Mouse (Mus musculus) MEL-GATA-1-ER (cell line): ENCODE measurements around the gene Ankrd44.

ENCODE experiments used
- DNase-seq: peaks from one replicate; pipeline ENCODE4 v3.0.0-alpha.2; 2012; ENCODE audit warnings: low read depth; ENCODE audit errors: extremely low read depth

Ankrd44 gene

DNA sequence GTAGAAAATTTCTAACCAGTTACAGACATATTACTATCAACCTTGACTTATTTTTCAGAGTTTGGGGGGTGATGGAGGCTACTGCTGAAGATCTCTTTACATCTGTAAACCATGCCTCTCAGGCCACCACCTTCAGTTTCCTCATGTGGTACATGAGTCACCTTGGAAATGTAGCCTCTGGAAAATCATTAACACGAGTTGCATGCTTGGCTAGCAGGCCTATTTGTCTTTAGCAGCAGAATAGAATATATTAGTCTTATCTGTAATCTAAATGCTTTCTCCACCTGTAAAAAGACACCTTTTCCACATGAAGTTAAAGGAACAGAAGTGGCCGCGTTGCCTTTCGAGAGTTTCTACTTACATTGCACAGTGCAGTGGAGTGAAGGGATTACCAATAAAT lies 267.6 kb downstream of the Ankrd44 start:
- no peak for DNase-seq

DNA sequence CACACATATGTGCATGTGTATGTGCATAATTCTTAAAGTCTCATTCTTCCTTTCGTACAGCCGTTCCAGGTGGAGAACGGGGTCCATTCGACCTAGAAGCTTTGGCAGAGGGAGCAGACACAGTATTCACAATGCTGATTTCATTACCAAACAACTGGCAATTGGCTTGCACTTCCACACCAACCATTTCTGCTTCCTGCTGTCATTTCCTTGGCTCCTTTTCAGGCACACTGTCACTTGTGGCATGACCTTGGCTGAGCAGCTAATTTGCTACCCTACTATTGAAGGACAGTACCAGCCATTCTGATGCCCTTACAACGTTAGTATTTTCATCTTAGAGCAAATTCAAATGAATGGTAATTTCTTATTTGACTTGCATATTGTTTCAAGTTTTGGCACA lies 277.9 kb downstream of the Ankrd44 start:
- no peak for DNase-seq

DNA sequence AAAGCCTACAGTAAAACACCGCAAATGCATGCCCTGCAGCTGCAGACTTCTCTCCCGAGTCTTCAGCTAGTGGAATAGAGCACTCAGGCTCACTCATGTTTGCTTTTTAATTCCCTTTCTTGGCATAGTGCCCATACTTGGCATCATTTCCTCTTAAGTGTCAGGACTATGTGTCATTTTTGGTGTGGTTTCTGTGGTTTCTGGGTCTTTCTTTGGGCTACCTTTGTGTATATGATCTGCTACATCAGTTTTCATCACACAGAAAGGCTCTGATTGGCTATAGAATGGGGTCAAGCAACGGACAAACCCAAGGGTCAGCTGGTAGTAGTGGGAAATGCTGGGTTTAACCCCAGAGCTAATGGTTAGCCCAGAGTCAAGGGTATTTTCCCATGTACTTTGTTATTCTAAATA lies 278.8 kb downstream of the Ankrd44 start:
- DNase-seq, result no peak

DNA sequence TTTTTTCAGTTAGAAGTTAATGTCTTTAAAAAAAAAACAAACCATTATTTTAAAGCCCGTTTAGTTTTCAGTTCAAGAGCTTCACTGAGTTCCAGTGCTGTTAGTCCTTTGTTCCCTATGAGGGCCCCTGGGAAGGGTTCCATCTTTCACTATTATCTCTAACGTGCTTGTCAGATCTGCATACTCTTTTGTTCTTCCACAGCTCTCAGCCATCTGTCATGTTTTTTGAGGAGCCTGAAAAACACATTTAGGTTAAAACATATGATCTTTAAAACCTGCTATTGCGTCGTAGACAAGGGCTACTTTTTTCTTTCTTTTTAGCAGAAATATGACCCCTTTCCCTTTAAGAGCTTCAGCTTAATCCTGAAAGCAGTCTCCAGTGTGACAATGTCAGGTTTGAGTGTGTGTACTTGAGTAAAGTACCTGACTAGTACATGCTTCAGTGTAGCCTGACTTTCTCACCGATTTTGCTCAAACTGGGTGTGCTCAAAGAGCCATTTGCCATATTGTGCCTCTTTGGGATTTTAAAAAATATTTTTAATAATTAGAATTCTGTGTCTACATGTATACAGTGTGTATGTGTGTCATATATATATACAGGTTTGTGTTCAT lies 285.9 kb downstream of the Ankrd44 start:
- DNase-seq, result no peak

DNA sequence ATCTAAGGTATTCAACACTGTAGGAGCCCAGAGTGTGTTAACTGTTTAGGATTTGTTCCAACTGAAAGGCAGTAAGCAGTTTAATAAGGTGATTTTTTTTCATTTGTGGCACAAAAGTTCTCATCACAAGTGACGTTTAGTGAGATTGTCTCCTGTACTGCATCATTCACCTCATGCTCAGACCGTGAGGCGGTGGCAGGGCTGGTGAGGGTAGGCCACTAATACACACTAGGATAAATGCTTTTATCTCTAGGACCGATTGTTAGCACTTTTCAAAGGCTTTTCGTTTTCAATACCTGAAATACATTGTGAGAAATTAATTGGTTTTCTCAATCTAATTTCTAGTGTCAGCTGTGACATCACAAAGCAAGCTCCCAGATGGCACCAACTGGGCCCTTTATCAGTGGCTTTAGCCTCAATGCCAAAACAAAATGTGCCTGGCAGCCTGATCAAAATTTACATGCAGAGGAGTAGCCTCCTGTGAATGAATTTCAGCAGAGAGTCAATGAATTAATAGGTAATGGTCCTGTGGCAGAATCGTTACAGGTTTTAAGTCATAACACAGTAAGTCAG lies 286.6 kb downstream of the Ankrd44 start:
- no peak for DNase-seq

DNA sequence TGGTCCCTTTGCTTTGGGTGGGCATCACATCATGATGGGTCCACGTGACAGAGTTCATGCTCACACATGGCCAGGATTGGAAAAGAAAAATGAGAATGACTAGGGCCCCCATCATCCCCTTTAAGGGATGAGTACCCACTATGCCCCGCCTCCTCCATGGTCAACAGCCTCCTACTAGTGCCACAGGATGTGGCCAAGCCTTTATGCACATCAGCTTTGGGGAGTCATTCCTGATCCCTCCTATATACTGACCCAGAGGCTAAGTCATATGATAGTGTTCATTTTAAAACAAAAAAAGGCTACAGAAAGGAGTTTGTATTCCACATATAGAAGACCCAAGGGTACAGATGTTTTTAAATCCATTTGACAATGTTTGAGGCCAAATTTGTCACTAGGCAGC lies 287.1 kb downstream of the Ankrd44 start:
- DNase-seq, result no peak

DNA sequence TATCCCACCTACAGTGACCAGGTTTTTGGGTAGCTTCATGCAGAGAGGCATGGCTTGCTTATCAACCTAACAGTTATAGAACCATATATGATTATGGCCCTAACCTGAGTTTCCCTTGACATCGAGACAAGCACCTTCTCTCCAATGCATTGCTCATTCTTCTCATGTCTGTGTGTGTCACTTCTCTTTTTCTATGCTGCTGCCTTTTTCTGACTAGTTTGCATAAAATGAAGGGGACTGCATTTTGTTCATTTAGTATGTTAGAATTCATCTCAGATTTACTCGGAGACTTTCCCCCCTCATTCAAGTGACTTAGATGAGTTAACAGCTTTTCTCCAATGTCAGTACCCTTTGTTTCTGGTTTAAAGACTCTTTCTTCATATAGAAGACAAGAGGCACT lies 288.8 kb downstream of the Ankrd44 start:
- no peak for DNase-seq

DNA sequence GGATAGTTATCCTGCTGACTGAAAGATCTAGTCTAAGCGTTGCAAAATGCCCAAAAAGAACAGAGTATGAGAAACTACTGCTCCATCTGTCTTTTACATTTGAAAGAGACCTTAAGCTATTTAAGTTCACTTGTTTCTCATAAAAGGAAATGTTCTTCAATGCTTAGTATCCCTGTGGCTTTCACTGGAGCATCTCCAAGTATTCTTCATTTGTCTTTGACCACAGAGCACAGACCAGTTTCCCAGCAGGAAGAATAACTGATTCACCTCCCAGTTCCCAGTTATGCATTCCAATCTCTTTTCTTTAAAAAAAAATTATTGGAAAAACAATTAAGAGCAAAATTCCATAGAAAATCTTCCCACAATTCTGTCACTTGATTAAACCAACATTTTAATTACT lies 297.1 kb downstream of the Ankrd44 start:
- DNase-seq, result no peak

DNA sequence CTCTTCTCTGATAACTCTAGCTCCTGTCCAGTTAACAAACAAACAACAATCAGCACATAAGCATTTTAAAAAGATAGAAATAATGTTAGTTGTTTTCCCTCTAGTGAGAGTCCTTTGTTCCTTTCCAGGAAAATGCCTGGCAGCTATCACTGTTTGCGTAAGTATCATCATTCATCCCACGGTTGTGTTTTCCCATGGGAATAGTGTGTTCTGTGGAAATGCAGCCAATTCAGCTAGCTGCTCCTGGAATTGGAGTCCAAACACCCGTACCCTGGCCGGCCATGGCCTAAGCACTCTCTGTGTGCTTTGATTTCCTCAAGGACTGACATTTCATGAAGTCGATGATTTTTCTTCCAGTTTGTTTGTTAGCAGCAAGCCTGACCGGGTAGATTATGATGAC lies 311.2 kb downstream of the Ankrd44 start:
- DNase-seq, result no peak

DNA sequence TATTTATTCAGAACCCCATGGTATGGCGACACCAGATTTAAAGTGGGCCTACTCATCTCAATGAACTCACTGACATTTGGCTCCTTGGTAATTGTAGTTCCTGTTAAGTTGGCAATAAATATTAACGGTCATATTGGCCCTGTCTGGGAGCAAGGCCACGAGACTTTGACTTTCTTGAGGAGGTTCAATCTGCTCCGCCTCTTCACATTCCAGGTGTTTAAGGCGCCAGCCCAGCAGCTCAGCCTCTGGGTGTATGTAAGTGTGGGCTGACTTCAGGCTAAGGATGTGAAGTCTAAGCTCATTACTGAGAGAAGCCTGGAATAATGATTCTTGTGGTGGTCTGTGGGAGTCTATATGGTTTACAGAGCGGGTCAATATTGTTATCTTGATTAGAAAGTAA lies 313.8 kb downstream of the Ankrd44 start:
- no peak for DNase-seq

DNA sequence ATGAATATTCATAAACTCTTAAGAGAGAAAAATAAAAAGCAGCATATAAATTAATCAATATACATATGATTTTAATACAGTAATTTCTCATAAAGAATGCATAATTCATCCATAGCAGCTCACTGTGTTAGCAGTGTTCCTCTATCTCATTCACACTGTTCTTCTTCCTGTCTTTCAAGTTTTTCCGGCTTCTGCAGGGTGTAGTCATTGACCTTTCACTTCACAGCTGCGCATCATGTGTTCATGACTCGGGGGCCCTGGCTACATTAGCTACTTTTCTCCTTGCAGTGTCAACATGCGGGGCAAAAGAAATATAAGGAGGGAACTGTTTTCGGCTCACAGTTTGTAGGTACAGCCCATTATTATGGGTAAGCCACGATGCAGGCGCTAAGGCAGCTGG lies 314.3 kb downstream of the Ankrd44 start:
- DNase-seq, result no peak

DNA sequence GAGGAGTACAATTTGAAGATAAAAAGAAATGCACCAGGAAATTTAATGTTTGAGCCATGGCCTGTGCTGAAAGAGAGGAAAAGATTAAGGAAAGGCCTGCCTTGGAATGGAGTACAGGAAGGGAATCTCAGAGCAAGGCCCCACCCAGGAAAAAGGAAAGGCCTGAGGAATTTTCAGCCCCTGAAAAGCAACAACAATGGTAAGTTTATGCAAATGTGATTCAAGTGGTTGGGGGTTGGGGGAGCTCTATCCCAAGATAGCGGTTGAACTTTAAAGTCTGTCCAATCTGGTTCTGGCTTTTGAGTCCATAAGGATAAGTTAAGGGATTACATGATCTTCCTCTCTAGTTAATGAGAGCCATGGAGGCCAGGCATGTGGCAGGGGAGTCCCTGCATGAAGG lies 319.3 kb downstream of the Ankrd44 start:
- no peak for DNase-seq

DNA sequence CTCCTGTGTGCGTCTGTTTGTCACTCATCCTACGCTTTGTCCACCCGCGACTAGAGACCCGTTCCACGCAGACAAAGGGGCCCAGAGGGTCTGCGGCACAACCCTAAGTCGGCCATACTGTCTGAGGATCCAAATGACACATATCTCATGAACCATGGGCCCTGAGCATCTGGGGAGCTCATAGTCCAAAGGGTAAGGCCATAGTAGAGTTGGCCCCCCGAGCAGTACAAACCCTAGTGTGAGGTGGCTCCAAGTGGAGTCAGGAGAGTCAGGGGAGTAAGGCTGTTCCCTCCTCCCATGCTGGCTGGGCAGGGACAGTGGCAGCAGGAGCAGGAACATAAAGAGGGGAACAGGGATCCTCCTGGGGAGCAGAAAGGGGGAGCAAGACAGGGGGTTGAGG lies 324.5 kb downstream of the Ankrd44 start:
- DNase-seq, result no peak

DNA sequence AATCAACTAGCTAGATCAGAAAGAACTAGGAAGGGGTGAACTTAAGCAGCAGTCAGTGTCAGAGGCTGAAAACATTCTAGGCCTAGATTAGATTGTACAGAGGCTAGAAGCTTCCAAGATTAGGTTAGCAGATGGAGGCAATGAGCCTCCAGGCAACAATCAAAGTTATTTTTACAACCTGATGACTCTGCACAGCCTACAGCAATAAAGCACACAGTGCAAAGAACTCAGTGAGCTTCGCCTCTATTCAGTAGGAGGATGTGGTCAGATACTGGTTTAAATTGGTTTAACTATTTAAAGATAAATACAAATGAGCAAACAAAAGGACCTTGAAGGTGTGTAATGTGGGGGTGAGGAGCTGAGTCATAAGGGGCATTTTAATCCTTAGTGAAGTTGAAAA lies 325.9 kb downstream of the Ankrd44 start:
- DNase-seq, result no peak

DNA sequence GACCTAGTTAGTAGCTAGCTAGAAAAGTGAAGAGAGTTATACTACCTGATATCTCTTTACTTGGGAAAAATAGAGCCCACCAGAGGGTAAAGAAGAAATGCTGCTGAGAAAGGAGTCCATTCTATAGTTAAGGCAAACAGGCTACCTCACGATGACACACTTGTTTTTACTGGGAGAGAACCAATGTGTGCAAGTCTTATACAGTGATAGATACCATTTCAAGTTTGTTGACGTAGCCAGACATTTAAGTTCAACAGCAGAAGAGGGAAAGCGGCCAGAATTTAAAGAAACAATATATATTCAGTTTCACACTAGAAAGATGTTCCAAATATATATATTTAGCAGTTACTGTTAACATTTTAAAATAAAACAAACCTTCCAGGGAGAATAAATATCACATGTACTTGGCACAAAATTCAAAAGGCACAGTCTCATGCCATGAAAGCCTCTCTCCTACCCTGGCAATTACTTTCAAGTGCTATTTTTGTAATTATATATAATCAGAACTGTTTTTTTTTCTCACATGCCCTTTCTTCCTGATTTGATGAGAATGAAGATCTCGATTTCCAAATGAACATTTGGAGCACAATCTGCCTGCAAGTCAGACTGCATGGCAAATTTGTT lies 328.5 kb downstream of the Ankrd44 start:
- DNase-seq, result no peak

DNA sequence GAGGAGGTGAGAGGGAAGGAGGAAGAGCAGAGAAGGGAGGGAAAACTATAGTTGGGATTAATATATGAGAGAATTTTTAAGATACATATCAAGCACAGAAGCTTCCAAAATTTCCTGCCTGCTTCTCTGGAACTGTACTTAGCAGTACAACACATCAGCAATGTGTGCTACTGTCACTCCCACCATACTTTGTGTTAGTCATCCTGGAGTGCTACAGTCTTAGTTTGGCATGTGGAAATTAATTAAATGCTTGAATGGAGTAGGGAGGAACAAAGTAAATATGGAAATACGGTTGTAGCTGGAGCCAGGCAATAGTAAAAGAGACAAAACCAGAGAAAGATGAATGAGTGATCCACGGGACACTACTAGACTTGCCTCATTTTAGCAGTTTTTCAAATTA lies 330.0 kb downstream of the Ankrd44 start:
- no peak for DNase-seq
